Mouse (Mus musculus): ENCODE data around the gene Ppp1r15a.

Gene Ppp1r15a

DNA sequence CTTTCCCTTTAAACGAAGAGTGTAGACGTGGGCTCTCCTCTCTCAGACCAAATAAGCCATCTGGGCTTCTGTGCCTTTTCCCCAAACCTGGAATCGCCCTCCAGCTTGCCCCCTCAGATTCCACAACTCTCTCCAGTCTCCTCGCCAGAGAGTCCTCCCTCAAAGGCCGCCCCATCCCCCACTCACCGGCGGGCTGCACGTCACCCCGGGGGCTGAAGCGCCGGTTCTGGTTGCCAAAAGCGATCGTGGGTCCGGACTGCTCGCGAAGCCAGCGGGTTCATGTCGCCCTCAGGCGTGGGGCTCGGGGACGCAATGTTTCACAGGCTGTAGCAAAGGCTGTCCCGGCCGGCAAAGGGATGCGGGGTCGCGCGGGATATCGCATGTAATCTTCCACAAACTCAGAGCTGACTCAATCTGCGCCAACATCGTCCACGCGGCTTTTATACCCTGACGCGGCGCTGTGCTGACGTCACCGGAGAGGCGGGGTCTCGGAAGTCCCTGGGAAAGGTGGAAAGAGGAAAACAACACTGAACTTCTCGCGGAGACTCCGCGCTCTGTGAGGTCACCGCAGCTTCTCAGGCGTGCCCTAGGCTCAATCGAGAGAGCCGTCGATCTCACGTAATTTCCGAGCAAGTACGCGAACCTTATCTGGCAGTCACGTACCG lies at the start of gene Ppp1r15a, which contains the start of gene Plekha4:
Ppp1r15a (minus strand) TSS at position 460 of the 665 bp plus-strand sequence.
Plekha4 (plus strand) TSS at position 522 of the 665 bp plus-strand sequence.
- DNase-seq (ENCODE audit: extremely low spot score, low read depth, low spot score), result peak; percentile 96

GRCm38 (mm10) chr7:45574472-45575379 lies 48.7 kb upstream of the Ppp1r15a start:
- DNase-seq (ENCODE audit: extremely low spot score, low read depth, low spot score), result no peak

DNA sequence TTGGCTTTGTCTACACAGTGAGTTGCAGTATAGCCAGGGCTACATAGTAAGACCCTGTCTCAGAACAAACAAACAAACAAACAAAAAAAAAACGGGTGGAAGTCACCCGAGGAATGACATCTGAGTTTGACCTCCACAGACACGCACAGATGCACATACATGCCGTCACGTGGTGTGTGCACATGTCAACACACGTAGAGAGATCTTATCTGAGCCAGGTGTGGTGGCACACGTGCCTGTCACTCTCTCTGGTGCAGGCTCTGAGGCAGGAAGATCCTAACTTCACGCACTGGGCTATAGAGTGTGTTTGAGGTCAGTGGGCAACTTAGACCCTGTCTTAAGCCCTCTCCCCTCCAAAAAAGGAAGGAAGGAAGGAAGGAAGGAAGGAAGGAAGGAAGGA lies 47.9 kb upstream of the Ppp1r15a start:
- no peak for DNase-seq (ENCODE audit: extremely low spot score, low read depth, low spot score)

GRCm38 (mm10) chr7:45571966-45572365 lies 45.9 kb upstream of the Ppp1r15a start:
- no peak for DNase-seq (ENCODE audit: extremely low spot score, low read depth, low spot score)

GRCm38 (mm10) chr7:45570103-45570741 lies 44.2 kb upstream of the Ppp1r15a start, which contains the start of gene Bcat2:
TSS of gene Bcat2 (plus strand) at chr7:45570153.
- no peak for DNase-seq (ENCODE audit: extremely low spot score, low read depth, low spot score)

DNA sequence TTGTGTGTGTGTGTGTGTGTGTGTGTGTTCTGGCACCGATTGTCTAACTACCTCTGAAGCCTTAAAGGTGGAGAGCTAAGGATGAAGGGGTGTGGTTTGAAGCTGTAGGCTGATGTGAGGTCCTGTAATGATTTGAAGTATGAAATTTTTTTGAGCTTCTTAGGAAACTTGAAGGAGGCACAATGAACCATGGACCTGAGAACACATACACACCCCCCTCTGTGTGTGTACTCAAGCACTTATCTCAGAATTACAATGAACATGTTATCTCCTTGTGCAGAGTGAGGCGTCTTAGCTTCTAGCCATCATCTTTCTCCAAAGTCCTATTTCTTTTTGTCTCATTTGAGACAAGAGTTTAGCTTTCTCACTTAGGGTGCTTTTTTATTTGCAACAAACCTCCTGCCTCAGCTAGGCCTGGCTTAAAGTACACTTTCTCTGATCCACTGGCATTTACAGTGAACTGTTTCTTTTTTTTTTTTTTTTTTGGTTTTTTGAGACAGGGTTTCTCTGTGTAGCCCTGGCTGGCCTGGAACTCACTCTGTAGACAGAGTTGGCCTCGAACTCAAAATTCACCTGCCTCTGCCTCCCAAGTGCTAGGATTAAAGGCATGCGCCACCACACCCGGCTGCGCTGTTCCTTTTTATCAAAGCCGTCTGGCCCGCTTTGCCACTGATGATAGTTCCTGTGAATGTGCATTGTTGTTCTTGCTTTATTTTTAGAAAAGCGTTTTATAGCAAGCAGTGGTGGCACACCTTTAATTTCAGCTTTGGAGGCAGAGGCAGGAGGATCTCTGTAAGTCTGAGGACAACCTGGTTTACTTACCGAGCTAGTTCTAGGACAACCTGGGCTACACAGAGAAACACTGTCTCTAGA lies 42.8 kb upstream of the Ppp1r15a start:
- no peak for DNase-seq (ENCODE audit: extremely low spot score, low read depth, low spot score)

- no peak for DNase-seq (ENCODE audit: extremely low spot score, low read depth, low spot score)
Observed at GRCm38 (mm10) chr7:45567780-45568516, 41.9 kb upstream of the Ppp1r15a start.

GRCm38 (mm10) chr7:45567112-45567779 lies 41.2 kb upstream of the Ppp1r15a start:
- DNase-seq (ENCODE audit: extremely low spot score, low read depth, low spot score), result no peak

- DNase-seq (ENCODE audit: extremely low spot score, low read depth, low spot score), result no peak
Observed at GRCm38 (mm10) chr7:45565446-45565845, 39.4 kb upstream of the Ppp1r15a start.

DNA sequence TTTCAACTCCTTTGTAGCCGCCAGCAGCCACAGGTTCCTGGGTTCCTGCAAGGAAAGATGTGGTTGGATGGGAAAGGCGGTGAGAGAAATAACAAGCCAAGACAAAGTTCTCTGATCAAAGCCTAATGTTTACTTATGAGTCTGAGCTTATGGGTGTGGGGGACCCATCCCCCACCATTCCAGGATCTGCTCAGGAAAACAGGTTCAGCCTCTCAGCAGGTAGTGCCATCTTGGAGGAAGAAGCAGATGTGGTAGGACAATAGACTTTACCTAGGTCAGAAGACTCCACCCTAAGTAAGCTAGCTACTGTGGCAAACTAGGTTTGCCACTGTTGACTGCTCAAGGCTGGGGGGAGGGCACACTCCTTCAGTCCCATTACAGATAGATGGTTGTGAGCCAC lies 38.7 kb upstream of the Ppp1r15a start:
- no peak for DNase-seq (ENCODE audit: extremely low spot score, low read depth, low spot score)

DNA sequence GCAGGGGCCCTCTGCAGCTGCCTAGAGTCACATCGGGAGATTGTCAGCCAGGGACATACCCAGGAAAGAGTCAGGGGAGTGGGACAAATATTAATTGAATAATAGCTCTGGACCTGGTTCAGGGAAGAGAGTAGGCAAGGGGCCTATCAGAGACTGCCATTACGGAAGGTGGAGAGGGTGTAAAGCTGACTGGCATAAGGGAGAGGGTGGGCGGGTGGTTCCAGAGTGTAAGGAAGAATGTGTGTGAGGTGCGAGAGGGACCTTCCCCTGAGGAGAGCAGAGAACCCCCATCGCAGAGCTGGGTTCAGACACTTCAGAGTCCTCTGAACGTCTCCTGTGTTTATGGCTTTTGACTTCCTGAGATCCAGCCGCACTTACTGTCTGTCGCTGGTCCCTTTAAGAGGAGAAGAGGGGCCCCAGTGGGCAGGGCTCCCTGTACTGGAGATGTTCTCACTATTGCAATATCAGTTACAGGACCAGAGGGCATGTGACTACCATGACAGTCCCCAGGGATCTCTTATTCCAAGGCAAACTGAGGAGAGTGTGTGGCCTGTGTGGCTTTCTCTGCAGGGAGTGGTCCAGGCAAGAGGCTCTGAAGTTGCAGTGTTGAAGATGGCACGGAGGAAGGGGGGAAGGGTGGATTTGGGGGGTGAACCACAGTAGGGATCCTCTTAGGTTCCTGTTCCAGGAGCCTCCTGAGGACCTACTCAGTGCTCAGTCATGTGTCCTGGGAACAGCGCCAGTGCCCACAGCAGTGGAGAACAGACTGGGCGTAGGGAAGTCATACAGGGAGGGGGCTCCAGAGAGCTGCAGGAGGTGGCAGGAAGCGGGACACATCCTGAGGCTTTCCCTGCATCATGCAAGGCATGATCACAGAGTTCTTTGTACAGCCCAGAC lies 35.8 kb upstream of the Ppp1r15a start:
- DNase-seq (ENCODE audit: extremely low spot score, low read depth, low spot score), result no peak

DNA sequence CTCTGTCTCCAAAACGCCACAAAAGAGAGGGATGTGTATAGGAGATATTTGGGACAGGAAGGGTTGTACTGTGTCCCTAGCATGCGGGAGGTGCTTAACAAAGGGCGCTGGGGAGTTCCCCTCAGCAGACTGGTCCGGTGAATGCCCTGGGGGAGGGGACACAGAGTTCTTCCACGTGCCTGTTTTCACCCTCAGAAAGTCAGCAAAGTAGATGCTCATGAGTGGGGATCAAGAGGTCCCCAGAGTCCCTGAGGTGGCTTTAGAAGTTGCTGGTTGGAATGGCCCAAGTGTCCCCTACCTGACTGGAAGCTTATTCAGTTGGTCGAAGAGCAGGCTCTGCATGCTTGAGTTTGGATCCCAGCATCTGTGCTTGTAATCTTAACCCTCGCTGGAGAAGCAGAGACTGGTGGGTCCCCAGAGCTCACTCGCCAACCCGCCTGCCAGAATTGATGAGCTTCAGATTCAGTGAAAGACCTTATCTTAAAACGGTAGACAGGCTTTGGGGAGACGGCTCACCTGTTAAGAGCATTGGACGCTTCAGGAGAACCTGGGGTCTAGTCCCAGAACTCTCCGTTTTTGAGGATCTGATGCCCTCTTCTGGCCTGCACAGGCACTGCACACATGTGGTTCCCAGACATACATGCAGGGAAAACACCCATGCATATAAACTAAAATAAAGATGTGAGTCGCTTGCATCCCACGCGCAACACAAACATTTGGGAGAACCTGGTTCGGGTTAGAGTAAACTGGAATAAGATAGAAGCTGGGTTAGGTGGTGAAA lies 35.0 kb upstream of the Ppp1r15a start:
- DNase-seq (ENCODE audit: extremely low spot score, low read depth, low spot score), result no peak

- DNase-seq (ENCODE audit: extremely low spot score, low read depth, low spot score), result no peak
Observed at GRCm38 (mm10) chr7:45560241-45560640, 34.2 kb upstream of the Ppp1r15a start.

GRCm38 (mm10) chr7:45558907-45559306 lies 32.8 kb upstream of the Ppp1r15a start:
- DNase-seq (ENCODE audit: extremely low spot score, low read depth, low spot score), result no peak

- no peak for DNase-seq (ENCODE audit: extremely low spot score, low read depth, low spot score)
Observed at GRCm38 (mm10) chr7:45555787-45556186, 29.7 kb upstream of the Ppp1r15a start.

- no peak for DNase-seq (ENCODE audit: extremely low spot score, low read depth, low spot score)
Observed at GRCm38 (mm10) chr7:45554744-45555143, 28.7 kb upstream of the Ppp1r15a start, which contains the start of gene Hsd17b14. TSS of gene Hsd17b14 (plus strand) at chr7:45554893.

DNA sequence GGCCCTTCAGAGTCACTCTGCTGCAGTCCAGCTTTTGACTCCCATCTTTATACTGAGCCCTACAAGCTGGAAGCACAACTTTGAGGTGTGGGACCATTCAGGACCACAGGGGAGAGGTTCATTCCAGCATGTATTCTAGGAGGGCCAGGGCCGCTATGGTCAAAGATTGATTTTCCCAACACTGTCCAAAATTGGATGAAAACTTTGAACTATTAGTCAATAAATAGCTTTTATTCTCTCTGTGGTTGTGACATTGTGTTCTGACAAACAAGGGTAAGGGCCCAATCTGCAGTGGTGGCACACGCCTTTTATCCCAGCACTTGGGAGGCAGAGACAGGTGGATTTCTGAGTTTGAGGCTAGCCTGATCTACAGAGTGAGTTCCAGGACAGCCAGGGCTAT lies 27.9 kb upstream of the Ppp1r15a start:
- no peak for DNase-seq (ENCODE audit: extremely low spot score, low read depth, low spot score)

Measured in hindlimb bud, embryonic 11.5 days (tissue).